Mouse (Mus musculus) cerebellum, postnatal 25 days (tissue): ENCODE data around the gene Atxn7l1.
A peak's percentile ranks its signal among the peaks of the same experiment; 100 is the strongest.

ENCODE experiments used
- DNase-seq, 2 experiments: peaks; one replicate each; pipeline ENCODE4 v3.0.0; 2021; ENCODE audit warnings: mixed read lengths in 2 of 2

Gene Atxn7l1

GRCm38 (mm10) chr12:33280805-33281204, 133.3 kb downstream of the Atxn7l1 start:
- DNase-seq = peak; percentile 70 to 83

- no peak for DNase-seq
Observed at GRCm38 (mm10) chr12:33284344-33284936, 136.9 kb downstream of the Atxn7l1 start.

DNA sequence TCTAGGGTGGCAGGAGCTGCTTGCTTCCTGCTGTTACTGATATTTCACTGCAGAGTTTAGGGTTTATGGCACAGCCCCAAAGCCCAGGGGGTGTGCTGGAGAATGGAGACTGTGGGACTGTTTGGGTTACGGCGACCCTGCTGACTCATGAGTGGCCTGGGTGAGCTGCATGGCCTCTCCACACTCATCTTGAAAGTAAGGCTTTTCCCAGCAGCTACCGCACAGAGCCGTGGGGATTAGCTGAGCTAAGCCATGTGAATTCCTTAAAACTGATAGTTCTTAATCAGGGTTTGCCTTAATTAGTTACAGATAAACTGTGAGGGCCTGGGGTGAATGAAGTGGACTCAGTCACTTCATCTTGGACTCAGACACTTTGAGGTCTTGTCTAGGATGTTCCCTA, 137.9 kb downstream of the Atxn7l1 start:
- DNase-seq = no peak

DNA sequence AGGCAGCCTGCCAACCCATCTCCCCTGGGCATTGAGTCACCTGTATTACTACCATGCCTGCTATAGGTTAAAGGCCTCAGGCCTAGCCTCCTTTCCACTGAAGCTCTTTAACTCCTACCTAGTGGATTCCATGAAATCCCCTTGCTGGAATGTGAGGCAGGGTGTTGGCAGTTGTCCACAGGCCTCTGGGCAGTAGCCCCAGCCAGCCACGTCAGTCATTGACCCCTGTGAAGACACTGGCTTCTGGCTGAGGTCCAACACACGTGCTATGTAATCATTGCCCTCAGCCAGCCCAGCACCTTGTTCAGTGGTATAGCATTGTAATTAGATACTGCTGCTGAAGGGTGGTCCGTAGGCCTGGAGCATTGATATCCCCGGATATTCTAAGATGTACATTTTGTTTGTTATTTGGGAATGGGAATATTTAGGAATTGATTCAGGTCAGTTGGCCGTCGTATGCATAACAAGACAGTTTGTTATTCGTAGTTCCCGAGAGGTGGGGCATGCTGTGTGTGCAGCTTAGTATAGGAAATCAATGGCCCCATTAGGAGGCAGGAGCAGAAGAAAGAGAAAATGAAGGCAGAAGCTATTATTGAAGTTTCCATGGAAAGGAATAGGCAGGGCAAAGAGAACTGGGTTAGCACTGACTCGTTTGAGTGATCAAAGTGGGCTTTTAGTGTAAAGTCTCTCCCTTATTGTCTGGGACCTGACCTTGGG, 138.6 kb downstream of the Atxn7l1 start:
- peak in 1 of 2 experiments; percentile 51 for DNase-seq

DNA sequence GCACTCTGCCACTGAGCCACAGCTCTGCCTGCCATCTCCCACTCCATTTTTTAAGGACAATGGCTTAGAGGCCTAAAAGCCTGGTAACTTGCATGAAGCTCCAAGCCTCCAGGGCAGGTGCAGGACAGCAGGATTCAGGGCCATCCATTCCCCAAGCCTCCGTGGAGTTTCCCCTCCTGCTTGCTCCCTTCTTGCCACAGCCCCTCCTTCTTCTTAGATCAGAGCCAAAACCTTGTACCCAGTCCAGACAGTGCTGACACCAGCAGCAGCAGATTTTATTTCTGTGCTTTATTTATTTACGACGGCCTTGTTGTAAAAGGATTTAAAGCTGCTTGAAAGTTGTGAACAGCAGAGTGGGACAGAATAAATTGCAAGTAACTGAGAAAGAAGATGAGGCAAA, 140.2 kb downstream of the Atxn7l1 start:
- no peak for DNase-seq

GRCm38 (mm10) chr12:33288746-33289145, 141.3 kb downstream of the Atxn7l1 start:
- DNase-seq = no peak

- peak; percentile 39 to 40 for DNase-seq
Observed at GRCm38 (mm10) chr12:33302070-33302469, 154.6 kb downstream of the Atxn7l1 start.

- peak; percentile 56 to 63 for DNase-seq
Observed at GRCm38 (mm10) chr12:33302523-33303383, 155.3 kb downstream of the Atxn7l1 start.

- DNase-seq = no peak
Observed at GRCm38 (mm10) chr12:33303384-33303770, 155.9 kb downstream of the Atxn7l1 start.

DNA sequence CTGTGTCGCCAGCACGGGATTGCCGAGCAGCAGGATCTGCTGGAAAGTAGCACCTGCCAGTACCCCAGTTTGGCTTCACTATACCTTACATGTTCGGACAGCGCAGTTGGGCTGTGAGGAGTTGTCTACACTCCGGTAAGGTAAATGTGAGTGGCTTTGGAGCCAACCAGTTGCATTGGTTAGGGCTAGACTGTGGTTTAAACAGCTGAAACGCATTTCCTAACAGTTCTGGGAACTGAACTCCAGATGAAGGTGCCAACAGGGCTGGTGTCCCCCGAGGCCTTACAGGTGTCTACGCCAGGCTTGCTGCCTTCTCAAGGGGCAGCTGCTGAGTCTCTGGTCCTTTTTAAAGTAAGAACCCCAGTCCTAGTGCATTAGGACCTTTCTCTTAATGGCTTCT, 157.6 kb downstream of the Atxn7l1 start:
- no peak for DNase-seq

GRCm38 (mm10) chr12:33306476-33306875, 159.0 kb downstream of the Atxn7l1 start:
- DNase-seq = no peak

DNA sequence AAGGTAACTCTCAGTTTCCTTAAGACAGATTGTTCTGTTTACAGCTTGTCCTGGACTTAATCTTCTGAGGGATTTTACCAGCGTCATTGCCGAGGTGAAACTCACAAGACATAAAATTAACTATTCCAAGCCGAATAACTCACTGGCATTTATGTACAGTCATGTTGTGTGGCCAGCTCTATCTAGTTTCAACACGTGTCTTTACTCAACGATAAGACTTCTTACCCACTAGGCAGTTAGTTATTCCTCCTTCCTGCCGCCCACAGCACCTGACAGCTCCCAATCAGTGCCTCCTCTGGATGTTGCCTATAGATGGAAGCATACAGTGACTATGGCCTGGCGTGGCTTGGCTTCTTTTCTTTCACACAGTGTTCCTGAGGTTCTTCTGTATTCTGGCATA, 161.2 kb downstream of the Atxn7l1 start:
- no peak for DNase-seq

DNA sequence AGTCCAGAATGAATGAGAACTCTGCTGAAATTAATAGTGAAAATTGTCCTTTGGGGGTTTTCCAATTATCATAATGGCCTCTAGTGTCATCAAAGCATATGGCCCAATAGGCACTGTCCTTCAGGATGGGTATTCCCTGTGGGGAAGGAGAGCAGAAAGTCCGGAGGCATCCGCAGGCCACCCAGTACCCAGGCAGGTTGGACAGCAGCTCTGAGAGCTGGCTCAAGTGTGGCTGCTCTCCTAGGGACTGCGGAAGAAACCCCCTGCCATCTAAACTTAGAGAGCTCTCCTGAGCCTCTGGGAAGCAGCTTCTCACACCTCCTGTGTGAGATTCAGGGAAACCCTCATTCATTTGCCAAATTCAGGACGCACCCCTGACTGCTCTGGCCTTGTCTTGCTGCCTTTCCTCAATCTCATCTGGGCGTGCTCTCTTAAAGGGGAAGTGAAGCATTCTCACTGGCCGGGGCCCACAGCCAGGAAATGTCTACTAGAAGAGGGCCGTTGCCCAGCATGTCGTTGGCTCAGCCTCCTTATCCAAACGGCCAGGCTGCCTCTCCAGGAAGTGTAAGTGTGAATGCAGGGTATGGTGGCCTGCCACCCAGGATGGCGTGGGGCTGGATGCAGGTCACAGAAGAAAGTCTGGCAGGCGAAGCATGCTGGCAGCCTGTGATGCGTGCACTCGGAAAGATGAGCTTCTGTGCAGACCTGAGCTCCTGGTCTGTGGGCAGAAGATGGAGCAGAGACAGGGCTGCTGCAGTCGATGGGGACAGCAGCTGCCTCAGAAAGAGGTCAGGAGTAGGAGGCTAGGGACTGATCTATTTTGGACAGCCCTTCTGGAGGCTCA, 166.6 kb downstream of the Atxn7l1 start:
- DNase-seq = peak; percentile 90 to 93

DNA sequence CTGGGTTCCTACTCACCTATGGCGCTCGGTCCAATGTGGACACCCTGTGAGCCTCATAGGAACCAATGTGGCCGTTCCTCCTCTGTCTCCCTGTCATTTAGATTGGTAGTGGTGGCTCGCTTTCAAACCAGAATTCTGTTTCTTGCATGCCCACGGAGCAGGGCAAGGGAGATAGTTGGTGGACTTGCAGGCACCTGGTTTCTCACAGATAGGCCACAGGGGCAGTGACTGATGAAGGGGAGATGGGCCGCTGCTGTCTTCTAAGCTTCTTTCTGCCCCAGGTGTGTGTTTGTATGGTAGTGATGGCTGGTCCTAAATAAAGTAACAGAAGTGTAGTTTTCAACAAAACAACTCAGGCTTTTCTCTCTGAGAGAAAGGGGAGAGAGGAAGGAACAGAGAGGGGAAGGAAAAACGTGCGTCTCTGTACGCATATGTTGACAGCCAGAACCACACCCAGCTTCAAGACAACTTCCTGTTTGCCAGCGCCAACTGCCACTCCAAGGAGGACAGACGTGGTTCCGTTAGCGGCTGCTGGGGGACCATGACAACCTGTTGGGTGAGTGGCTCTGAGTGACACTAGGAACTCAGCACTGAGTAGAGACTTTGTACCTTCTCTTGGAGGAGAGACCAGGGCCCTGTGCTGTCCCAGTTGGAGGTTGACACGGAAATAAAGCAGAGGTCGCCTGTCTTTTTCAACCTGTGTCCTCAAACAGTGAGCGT, 167.6 kb downstream of the Atxn7l1 start:
- peak in 1 of 2 experiments; percentile 28 for DNase-seq

- DNase-seq = no peak
Observed at GRCm38 (mm10) chr12:33315804-33316203, 168.3 kb downstream of the Atxn7l1 start.

- DNase-seq = no peak
Observed at GRCm38 (mm10) chr12:33317792-33318530, 170.5 kb downstream of the Atxn7l1 start.

DNA sequence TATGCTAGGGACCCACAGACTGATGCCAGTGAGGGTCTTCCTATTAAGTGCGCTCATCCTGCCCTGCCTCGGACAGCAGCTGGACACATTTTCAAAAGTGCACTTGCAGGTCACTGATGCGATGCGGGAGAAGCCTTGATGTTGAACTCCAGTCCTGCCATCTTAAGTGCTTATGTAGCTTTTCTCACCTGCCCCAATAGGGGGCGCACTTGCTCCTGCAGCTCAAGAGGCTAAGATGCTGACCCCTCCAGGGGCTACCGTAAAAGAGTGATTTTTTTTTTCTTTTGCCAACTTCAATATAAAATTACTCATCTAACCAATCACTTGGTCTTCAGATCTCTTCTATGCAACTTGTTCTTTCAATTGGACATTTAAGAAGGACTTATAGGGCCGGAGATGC, 175.1 kb downstream of the Atxn7l1 start:
- DNase-seq = no peak

GRCm38 (mm10) chr12:33323821-33324220, 176.3 kb downstream of the Atxn7l1 start:
- no peak for DNase-seq

DNA sequence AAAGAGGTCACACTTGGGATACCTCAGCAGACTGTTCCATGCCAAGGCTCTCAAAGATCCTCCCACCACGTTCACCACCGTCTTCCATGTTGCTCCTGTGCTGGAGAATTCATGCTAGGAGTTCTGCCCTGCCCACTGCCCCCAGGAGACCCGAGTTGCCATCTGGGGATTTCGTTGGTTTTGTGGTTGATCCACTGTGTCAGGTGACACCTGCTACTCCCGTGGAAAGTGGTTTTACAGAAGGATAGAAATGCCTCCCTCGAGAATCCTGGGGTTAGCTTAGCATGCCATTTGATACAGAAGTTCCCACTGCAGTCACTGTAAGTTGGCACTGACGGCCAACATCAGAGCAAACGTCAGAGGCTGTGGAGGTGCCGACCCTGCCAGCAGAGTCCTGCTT, 177.9 kb downstream of the Atxn7l1 start:
- DNase-seq = no peak

GRCm38 (mm10) chr12:33332046-33332445, 184.6 kb downstream of the Atxn7l1 start:
- no peak for DNase-seq

DNA sequence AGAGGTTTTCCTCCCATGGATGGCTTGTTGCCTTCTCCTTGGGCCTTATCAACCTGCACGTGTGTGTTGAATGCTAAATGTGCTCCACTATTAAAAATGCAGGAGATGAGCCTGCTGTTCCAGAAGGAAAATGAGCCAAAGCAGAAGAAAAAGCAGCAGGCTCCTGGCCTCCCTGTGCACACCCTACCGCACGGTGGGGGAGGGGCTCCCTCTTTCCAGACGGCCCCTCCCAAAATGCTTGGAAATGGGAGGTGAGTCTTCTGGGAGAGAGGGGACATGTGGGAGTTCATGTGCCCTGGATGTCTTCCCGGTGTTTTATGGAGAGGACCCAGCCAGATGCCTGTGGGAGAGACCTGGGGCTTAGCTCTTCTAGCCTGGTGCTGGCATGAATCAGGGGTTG, 185.3 kb downstream of the Atxn7l1 start:
- peak; percentile 42 to 62 for DNase-seq
